Mouse (Mus musculus): ENCODE results near the gene Khk.

- TF ChIP-seq CTCF (conservative IDR thresholded peaks at IDR 0.05; ENCODE audit: insufficient read depth, insufficient read length, low read depth, low read length): no peak
- no peak for TF ChIP-seq POLR2A (IDR thresholded peaks at IDR 0.05; ENCODE audit: low read depth, low read length)
These were observed 33.9 kb upstream of the Khk start for GRCm38 (mm10) chr5:30887331-30887761.
